In genomic region chr1:31064817-31065740, GRCm38 (mm10) we compare ENCODE assay signal across 14 mouse cellular contexts.
DNase-seq lines count a peak whose midpoint lies in the region; ATAC-seq and TF ChIP-seq lines count a peak whose summit lies in the region.
"Had no signal": no experiment of that assay in that cellular context is flagged by ENCODE, and none has a peak within 500 bp of the region (broad histone marks: within the 10 kb centered on the region; RNA-seq: fewer than 3 reads in every experiment).

No protein-coding gene starts in this region.

- no peaks in the 10 kb centered on the region for H3K4me1 ChIP-seq in hindbrain, postnatal 0 days (ENCODE audit: insufficient read depth, low read length)
- no peaks in the 10 kb centered on the region for H3K4me1 ChIP-seq in hindbrain, embryonic 16.5 days (ENCODE audit: control insufficient read depth, insufficient read depth, low read depth, low read length)
- no peaks in the 10 kb centered on the region for H3K4me1 ChIP-seq in forebrain, postnatal 0 days (ENCODE audit: insufficient read depth)
- H3K4me1 ChIP-seq: hindbrain, embryonic 15.5 days had no signal

- no peak for TF ChIP-seq CTCF in hindbrain, postnatal 0 days (IDR thresholded peaks at IDR 0.05; ENCODE audit: low read depth)
- peak; percentile 13; the same call in 1 of the 2 replicates for TF ChIP-seq CTCF in forebrain, postnatal 0 days (IDR thresholded peaks at IDR 0.05; ENCODE audit: low read depth)

- H3K9ac ChIP-seq in hindbrain, postnatal 0 days (replicated peaks; ENCODE audit: low read length) = no peak overlapping the region
- H3K9ac ChIP-seq in hindbrain, embryonic 16.5 days (ENCODE audit: low read depth, low read length) = no peak overlapping the region
- no peak overlapping the region for H3K9ac ChIP-seq in forebrain, postnatal 0 days
- H3K9ac ChIP-seq: hindbrain, embryonic 15.5 days had no signal

- H3K27ac ChIP-seq in hindbrain, postnatal 0 days = no peak overlapping the region
- H3K27ac ChIP-seq in hindbrain, embryonic 16.5 days (ENCODE audit: low read depth, low read length) = no peak overlapping the region
- 0 out of 2 replicates have a peak overlapping the region, but pooled peaks have one; percentile 30 for H3K27ac ChIP-seq in forebrain, postnatal 0 days (ENCODE audit: low read depth, low read length)
- H3K27ac ChIP-seq: hindbrain, embryonic 15.5 days; stomach, postnatal 0 days had no signal

- peak; percentile 38; the same call in 1 of the 2 replicates for ATAC-seq in hindbrain, postnatal 0 days
- no peak for ATAC-seq in hindbrain, embryonic 16.5 days
- peak; percentile 92 for ATAC-seq in forebrain, postnatal 0 days

- WGBS in hindbrain, postnatal 0 days = 63% methylated on average over 12 of the region's 12 CpGs
- 73% methylated on average over 12 of the region's 12 CpGs for WGBS in hindbrain, embryonic 16.5 days
- WGBS in forebrain, postnatal 0 days = 56% methylated on average over 12 of the region's 12 CpGs

- H3K4me2 ChIP-seq in hindbrain, postnatal 0 days (ENCODE audit: low read depth, low read length) = no peak overlapping the region
- H3K4me2 ChIP-seq in hindbrain, embryonic 16.5 days (ENCODE audit: low read length) = no peak overlapping the region
- H3K4me2 ChIP-seq in forebrain, postnatal 0 days (ENCODE audit: low read depth) = no peak overlapping the region
- H3K4me2 ChIP-seq: hindbrain, embryonic 15.5 days had no signal

- H3K36me3 ChIP-seq in hindbrain, postnatal 0 days (ENCODE audit: insufficient read depth, low read length) = no peaks in the 10 kb centered on the region
- no peaks in the 10 kb centered on the region for H3K36me3 ChIP-seq in hindbrain, embryonic 16.5 days (ENCODE audit: control insufficient read depth, insufficient read depth, low read length)
- H3K36me3 ChIP-seq in forebrain, postnatal 0 days (ENCODE audit: insufficient read depth) = no peaks in the 10 kb centered on the region
- H3K36me3 ChIP-seq: hindbrain, embryonic 15.5 days had no signal

- no peaks in the 10 kb centered on the region for H3K27me3 ChIP-seq in hindbrain, postnatal 0 days (ENCODE audit: insufficient read depth, low read length)
- H3K27me3 ChIP-seq in hindbrain, embryonic 16.5 days (replicated peaks; ENCODE audit: control insufficient read depth, insufficient read depth, low read length) = no peaks in the 10 kb centered on the region
- H3K27me3 ChIP-seq in forebrain, postnatal 0 days (ENCODE audit: insufficient read depth, low read length) = no peaks in the 10 kb centered on the region
- H3K27me3 ChIP-seq: hindbrain, embryonic 15.5 days had no signal

- no peak overlapping the region for H3K4me3 ChIP-seq in hindbrain, postnatal 0 days (ENCODE audit: low read length)
- H3K4me3 ChIP-seq in hindbrain, embryonic 16.5 days (ENCODE audit: low read length) = no peak overlapping the region
- no peak overlapping the region for H3K4me3 ChIP-seq in forebrain, postnatal 0 days (ENCODE audit: low read depth, low read length)
- H3K4me3 ChIP-seq: hindbrain, embryonic 15.5 days had no signal

- DNase-seq in hindbrain, postnatal 0 days (ENCODE audit: low spot score) = peak; percentile 19
- peak; percentile 87 for DNase-seq in forebrain, postnatal 0 days
- DNase-seq in left cerebral cortex, adult 18-20 months (ENCODE audit: low spot score in 2 of 2) = peak; percentile 8 to 46
- DNase-seq in right cerebral cortex, postnatal 10 days (ENCODE audit: low spot score in 2 of 2) = peak; percentile 47 to 77
- no peak for DNase-seq in spleen, postnatal 36 days (ENCODE audit: low spot score in 2 of 2)
- DNase-seq in adrenal gland, postnatal 10 days = no peak
- no peak for DNase-seq in testis, postnatal 14 days (ENCODE audit: low spot score)
- DNase-seq: cerebellum, adult 11 months; gastrocnemius, postnatal 14 days; kidney, postnatal 10 days; liver had no signal

- H3K9me3 ChIP-seq in hindbrain, postnatal 0 days (ENCODE audit: low read length) = no peaks in the 10 kb centered on the region
- H3K9me3 ChIP-seq in hindbrain, embryonic 16.5 days (ENCODE audit: control insufficient read depth, low read length) = no peaks in the 10 kb centered on the region
- H3K9me3 ChIP-seq in forebrain, postnatal 0 days (ENCODE audit: low read length) = no peaks in the 10 kb centered on the region
- H3K9me3 ChIP-seq: hindbrain, embryonic 15.5 days had no signal

Comparison
In these comparisons a context has a peak if more than half of its experiments do, and no peak if none do; other contexts are left out.
1. DNase-seq: peak in hindbrain, postnatal 0 days (single experiment), forebrain, postnatal 0 days (single experiment), left cerebral cortex, adult 18-20 months (2 of 2) and right cerebral cortex, postnatal 10 days (2 of 2); none in spleen, postnatal 36 days (0 of 2), adrenal gland, postnatal 10 days (single experiment) and testis, postnatal 14 days (single experiment).